Mouse (Mus musculus) CD4-positive, CD25-positive, alpha-beta regulatory T cell, adult 2 months (primary cell): ENCODE data around the gene Fam118b.

Experiments used
- DNase-seq: peaks from one replicate; pipeline ENCODE4 v3.0.0-alpha.2; 2012; ENCODE audit warnings: low read depth, low spot score

Fam118b gene

DNA sequence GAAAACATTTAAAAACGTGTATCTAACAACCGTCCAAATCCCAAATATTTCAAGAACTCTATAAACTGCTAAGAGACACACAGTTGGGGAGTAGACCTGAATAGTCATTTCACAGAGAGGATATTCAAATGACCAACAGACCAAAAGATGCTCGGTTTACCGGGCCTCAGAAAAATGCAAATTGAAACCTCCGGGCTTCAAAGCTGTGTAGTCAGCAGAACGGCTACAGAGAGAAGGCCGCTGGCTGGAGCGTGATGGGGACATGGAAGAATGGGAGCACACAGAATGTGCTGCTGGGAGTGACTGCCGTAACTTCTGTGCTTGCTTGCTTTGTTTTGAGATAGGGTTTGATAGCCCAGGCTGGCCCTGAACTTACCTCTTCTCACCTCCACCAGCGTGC, 69.3 kb downstream of the Fam118b start:
- DNase-seq, result no peak

DNA sequence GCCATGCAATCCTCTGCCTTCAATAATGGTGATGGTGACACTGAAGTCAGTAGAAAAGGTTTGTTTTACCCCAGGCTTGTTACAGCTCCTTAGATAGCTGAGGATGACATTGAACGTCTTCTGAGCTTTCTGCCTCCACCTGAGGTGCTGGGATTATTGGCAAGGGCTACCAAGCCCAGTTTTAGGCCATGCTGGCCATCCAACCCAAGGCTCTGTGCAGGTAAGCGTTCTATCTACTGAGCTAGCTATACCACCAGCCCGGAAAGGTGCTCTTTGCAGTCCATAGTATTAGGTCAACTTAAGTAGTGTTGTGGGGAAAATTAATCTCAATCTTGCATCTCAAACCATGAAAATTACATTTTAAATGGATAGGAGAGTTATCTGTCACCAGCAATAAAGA, 70.0 kb downstream of the Fam118b start:
- DNase-seq, result no peak

DNA sequence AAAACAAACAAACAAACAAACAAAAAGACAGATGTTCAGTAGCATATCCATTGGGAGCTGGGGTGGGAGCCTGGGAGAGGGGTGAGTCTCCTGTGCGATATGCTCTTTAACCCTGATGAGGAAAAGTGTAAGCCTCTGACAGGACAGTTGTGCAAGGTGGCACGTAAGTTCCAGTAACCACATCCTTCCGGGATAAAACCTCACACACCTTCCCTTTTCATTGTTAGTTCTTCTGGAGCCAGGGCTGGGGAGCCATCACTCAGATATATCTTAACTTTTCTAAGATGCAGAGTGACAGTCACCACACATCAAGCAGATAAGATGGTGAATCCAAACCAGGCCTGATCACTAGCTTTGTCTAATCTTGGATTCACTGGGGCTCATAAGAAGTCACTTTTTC, 73.6 kb downstream of the Fam118b start:
- DNase-seq, result no peak

DNA sequence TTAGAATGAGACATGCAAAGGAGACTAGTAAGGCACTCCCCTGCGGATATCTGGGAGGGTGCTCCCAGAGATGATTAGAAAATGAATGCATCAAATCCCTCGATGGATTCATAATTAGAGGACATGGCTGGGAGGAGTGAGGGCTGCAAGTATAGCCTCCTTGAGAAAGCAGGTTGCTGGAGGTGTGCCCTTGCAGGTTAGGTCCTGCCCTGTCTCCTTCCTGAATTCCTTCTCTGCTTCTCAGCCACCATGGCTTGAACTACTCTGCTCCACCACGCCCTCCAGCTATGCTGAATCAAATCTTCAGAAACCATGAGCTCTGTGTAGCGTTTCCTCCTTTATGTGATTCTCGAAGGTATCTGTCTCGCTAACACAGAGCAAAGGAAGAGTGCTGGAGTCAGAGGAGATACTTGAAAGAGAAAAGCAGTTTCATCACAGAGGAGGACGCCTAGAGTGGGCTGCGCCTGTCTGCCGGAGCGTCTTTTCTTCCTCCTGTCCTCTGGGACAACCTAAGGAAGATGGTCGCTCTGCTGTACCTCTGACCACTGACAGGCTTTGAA, 74.5 kb downstream of the Fam118b start:
- DNase-seq, result no peak

DNA sequence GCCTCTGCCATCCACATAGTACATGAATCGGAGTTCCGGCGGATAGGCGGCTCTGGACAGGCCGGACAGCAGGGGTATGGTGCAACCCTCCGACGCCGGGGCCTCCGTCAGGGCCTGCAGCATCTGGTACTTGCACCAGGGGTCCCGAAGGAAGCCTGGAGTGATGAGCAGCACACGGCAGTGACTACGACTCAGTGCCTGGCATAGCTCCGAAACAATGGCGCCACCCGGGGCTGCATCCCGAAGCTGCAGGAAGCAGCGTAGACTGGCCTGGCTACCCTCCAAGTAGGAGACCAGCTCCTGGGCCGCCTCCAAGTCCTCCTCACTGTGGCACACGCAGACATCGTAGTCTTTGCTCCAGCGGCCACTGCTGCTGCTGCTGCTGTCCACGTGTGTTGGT, 78.9 kb downstream of the Fam118b start:
- DNase-seq, result no peak

DNA sequence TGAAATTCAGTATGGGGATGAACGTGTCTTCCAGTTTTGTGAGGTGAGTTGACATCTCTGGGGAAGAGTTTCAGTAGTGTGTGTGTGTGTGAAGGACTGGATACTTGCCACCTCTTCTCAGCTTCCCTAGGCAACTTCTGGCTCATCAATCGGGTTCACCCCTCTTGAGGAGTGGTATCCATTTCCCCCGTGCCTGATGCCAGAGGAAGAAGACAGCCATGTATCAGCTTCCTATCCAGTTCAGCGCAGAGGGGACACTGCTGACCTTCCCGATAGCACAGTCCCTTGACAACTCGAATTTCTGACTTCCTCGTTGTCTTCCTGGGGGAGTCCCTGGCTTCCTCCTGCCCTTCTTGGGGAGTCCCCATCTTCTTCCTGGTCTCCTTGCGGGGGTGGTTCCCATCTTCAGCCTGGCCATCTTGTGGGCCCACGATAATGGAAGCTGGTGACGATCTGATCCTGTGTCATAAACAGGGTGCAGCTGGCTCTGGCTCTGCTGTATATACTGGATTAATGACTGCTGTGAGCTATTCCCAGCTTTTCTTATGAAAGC, 80.2 kb downstream of the Fam118b start:
- no peak for DNase-seq

DNA sequence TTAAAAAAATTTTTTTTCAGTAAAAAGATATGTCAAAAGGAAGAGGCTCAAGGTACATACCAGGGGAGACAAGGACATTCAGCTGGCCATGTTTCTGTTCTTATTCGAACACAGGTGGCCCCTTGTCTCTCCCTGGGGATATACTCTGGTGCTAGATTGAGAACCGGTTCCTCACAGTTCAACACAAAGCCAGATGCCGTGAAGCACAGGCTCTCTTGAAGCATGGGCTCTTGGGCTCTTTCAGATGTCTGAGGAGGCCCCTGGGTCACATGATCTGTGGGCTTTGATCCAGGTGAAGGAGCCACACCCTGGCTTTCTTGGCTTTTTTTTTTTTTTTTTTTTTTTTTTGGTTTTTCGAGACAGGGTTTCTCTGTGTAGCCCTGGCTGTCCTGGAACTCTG, 81.2 kb downstream of the Fam118b start:
- DNase-seq, result no peak

DNA sequence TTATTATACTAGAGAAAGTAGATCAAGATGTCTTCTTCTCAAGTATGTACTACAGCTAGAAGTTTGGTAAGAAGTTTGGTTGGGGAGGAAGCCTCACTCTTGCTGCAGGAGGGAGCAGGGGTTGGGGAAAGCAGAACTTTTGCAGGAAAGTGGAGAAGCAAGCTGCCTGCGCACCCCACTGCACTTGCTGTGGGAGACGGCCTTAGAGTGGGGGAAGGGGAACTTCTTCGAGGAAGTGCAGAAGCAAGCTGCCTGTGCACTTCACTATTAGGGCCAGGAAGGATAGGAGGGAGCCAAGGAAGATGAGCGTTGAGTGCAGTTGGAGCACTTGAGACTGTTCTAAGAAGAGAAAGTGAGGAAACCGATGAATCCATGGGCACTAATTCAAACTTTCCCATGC, 84.2 kb downstream of the Fam118b start:
- DNase-seq, result no peak

DNA sequence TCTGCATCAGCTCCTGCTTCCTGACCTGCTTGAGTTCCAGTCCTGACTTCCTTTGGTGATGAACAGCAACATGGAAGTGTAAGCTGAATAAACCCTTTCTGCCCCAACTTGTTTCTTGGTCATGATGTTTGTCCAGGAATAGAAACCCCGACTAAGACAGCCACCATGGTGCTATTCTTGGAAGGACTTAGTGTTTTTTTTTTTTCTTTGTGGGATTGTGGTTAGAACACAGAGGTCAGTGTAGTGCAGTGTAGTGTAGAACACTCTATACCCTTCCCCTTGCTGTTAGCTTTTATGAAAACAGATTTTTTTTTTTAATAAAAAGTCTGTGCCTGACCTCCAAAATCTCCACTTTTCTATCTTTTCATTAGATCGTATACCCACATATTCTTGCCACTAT, 84.8 kb downstream of the Fam118b start:
- no peak for DNase-seq

DNA sequence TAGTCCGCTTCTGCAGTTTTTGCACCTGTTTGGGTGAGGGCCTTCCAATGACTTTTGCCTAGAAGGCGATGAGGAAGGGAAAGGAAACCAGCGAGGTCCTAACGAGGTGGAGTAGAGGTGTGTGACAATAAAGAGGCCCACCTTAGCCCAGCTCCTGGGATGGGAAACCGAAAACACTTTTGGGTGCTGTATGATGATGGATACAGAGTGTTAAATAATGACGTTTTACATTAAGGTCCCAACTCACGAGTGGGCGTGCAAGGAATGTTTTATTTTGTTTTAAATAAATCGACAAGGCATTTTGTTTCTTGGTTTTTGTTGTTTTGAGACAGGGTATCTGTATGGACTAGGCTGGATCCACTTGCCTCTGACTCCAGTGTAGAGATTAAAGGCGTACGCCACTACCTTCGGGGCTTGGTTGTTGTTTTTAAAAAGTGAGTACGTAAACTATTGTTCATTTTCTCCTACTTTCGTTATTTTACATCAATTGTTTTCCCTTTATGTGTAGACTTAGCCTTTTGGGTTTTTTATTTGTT, 91.4 kb downstream of the Fam118b start:
- no peak for DNase-seq

DNA sequence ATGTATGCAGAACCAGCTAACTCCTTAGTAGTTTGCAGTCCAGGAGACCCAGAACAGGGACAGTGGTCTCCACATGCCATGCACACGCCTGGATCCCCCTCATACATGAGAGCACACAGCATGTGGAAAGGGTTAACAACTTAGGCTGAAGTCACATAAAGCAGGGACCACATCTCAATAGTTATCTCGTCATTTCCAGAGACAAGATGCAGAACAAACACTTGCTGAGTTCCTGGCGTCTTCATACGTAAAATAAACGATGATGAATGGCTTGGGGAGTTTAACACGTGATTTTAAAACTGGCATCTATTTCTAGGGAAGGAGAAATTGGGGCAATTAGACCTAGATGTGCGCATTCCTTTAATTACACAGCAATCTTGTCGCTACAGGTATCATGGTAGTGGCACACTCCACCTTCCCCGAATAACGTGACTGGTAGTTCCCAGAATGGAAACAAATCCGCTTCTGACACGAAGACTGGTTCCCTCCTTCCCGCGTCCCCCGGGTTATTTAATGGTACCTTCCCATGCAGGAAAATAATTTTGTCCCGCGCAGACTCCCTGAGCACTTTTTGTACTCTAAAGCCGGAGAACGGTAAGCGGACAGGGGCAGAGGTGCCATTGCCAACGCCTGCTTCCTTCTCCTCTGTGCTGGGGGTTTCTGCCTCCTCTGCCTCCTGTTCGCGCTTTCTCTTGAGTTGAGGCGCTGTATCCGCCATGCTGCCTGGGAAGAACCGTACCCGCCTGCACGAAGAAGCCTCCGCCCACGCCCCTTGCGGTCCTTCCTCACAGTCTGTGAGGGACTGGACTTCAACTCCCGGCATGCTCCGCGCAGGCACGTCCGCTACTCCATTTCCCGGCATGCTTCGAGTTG, 92.1 kb downstream of the Fam118b start, which contains the start of gene Dcps:
TSS of gene Dcps (minus strand) at position 811 of the 873 bp plus-strand sequence.
- DNase-seq, result peak; percentile 97

DNA sequence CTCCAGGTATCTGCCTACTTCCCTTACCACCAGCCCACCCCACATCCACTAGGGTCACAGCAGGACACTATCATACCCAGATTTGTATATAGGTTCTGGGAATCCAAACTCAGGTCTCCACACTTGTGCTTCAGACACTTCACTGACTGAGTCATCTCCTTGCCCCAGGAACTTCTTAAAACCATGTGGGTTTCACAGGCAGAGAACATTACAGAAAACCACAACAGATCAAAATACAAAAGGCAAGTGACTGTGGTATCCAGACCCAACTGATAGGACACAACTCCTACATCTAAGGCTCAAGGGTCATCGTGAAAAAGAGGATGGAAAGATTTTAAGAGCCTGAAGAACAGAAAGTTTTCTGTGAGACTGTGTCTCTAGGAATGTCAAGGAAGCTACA, 94.3 kb downstream of the Fam118b start:
- no peak for DNase-seq

DNA sequence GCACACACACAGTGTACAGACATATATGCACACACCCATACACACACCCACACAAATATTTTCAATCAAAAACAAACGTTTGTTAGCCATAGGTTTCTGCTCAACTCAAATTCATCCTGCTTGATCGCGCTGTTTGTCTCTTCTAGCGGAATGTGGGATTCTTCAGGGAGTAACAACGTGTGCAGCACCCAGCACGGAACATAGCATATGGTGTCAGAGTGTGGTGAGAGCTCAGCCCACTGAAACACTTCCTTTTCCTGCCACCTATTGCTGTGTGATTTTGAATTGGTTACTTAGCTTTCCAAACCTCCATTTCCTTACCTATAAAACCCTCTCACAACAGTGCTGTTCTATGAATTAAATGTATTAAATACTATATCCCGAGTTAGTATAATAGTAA, 97.5 kb downstream of the Fam118b start:
- no peak for DNase-seq
